Mouse (Mus musculus) c-Kit-positive CD71-positive TER-119-positive erythroid progenitor cells, embryonic 14.5 days (primary cell): ENCODE measurements around the gene Wrb.
"Not testable (repeated sequence)": the region's sequence is repeated elsewhere in the genome, so short reads cannot be mapped to it uniquely, and the experiment has no call there.

ENCODE experiments used
- DNase-seq: peaks from one replicate; pipeline ENCODE4 v3.0.0-alpha.2; 2013; ENCODE audit warnings: low spot score

The Wrb gene

DNA sequence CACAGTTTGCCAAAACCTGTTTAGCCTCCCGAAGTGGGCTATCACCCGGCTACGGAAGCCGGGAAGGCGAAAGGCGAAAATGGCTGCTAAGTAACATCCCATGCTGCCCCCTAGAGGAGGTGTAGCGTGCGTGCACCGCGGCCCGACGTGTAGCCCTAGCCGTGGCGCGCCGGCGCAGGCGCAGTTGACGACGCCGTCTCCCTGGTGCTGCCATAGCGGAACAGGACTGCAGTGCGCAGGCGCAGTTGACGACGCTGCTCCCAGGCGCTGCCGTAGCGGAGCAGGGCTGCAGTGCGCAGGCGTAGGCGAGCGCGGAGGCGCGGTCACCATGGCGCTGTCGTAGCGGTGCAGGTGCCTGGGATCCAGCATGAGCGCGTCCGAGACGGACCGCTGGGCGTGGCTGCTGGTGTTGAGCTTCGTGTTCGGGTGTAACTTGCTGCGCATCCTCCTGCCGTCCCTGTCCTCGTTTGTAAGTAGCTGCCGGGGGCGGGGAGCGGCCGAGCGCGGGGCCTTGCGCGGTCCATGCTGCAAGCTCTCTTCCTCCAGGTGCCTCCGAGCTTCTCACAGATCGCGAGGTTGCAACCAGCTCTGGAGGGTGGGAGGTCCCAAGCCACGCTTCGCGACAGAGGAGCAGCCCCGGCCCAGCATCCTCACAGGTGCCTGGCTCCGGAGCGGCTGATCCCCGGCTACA lies at the start of gene Wrb:
Gene Wrb (plus strand): TSS at position 298 of the 691 bp plus-strand sequence.
- peak; percentile 99 for DNase-seq

DNA sequence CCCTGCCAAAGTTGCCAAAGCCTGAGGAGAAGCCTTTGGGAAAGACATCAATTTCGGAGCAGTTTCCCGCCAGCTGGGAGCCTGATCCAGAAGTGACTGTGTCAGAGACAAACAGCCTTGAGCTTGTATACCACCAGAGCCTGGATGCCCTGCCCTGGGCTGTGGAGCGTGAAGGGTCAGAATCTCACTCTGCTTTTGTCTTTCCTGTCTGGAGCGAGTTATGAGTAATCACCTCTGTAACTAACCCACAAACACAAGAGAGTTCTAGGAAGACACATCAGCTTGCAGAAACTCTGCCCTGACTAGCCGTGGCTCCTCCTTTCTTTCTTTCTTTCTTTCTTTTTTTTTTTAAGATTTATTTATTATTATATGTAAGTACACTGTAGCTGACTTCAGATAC lies 49.2 kb upstream of the Wrb start:
- no peak for DNase-seq

DNA sequence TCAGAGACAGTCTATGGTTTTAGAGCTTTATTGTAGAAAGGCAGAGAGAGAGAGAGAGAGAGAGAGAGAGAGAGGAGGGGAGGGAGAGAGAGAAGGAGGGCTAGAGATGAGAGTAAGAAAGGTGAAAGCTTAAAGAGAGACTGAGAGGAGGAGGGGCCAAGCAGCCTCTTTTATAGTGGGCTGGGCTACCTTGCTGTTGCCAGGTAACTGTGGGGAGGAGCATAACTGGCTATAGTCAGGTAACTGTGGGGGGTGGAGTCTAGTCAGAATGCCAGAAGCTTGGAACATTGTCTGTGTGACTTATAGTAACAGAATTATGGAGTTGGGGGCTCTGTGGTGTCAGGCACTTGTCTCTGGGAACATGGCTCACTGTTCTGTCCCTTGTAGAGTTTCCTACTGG lies 47.4 kb upstream of the Wrb start:
- DNase-seq = not testable (repeated sequence)

DNA sequence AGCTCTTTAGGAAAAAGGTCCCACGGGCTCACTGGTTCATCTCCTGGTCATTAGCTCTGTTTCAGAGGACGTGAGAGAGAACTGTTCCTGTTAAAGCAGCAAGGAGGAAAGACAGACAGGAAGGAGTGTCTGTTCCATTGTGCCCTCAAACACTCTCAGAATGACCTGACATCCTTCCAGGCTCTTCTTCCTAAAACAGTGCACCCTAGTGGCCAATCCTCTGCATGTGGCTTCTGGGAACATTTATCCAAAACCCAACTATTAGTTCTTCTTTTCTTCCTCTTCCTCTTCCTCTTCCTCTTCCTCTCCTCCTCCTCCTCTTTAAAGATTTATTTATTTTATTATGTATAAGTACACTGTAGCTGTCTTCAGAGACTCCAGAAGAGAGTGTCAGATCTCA lies 42.2 kb upstream of the Wrb start:
- DNase-seq = no peak

DNA sequence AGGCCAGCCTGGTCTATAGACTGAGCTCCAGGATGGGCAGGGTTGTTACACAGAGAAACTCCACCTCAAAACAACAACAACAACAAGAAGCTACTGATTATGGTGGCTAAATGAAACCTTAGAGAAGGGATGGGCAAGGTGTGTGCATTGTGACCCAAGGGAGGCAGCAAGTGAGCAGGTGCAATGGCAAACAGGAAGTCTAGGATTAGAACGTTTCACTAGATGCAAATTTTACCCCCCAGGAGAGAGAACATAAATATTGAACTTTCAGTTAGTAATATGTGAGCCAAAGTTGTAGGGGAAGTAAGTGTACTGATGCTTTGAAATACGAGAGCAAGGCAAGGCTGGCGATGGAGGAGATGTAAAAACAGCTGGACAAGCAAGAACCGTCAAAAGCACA lies 35.5 kb upstream of the Wrb start:
- no peak for DNase-seq

DNA sequence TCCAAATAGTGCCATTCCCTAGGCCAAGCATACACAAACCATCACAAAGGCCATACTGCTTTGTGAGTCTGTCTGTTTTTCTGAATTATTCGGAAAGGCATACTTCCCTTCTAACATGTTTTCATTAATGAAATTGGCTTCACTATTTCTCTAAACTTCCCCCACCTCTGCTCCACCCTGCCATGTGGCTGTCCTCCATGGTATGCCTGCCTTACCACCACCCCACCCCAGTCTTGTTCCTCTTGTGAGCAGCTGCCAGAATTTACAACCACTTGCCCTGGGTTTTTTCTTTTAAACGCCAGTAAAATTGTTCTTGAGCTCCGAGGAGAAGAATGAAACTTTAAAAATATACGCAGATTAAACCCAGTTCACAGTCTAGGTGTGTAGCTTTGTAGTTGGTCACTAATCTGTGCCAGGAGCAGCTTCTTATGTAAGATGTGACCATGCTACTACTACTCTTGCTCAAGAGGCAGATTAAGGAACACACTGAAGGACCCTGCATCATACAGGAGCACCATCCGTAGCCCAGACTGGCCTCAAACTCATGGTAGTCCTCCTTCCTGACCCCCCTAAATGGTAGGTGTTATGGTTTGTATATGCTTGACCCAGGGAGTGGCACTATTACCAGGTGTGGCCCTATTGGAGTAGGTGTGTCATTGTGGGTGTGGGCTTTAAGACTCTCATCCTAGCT lies 34.4 kb upstream of the Wrb start:
- DNase-seq = no peak

DNA sequence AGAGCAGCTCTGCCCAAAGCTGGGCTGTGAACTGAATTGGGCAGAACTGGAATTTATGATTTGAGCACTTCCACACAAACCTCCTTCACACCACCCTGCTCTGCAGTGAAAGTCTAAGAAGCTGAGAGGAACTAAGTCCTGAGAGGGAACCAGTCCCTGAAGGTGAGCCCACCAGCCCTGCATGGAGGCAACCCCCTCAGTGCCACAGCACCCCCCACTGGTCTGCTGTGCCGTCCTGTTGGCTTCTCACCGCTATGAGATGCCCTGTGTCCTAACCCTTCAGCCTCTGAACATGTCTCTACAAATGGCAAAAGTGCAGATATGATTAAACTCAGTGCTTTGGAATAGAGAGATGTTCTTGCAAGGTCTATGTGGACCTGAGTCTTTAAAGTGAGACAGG lies 32.4 kb upstream of the Wrb start:
- no peak for DNase-seq

DNA sequence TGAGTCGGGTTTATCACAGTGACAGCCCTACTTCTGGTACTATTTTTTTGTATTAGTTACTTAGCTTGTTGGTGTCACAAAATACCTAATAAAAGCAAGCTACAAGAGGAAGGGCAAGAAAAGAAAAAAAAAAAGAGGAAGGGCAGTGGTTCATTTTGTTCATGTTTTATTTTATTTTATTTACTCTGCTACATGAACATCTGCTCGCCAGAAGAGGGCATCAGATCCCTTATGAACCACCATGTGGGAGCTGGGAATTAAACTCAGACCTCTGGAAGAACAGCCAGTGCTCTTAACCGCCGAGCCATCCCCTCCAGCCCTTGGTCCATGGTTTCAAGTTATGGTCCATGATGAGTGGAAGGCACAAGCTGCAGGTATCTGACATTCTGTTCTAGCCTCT lies 30.5 kb upstream of the Wrb start:
- no peak for DNase-seq

DNA sequence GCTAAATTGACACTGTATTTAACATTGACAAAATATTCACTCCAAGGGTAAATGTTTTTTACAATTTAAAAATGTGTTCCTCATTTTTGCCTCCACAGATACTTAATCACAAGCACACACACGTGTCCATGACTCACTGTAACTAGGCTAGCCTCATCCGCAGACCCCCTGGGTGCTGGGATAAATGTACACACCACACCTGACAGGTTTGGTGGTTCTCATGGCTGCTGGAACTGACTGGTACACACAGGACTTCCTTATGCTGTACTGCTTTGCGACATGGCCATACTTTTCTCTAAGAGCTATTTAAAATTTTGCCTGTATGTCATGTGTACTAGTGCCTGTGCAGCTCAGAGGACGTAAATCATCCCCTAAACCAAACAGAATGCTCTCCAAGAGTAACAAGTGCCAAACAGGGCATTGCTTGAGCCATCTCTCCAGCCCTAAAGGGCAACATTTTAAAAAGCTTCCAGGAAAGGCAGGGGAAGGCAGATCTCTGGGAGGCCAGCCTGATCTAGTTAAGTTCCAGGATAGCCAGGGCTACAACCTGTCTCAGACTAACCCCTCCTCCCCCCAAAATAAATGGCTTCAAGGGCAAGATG lies 25.1 kb upstream of the Wrb start:
- no peak for DNase-seq

DNA sequence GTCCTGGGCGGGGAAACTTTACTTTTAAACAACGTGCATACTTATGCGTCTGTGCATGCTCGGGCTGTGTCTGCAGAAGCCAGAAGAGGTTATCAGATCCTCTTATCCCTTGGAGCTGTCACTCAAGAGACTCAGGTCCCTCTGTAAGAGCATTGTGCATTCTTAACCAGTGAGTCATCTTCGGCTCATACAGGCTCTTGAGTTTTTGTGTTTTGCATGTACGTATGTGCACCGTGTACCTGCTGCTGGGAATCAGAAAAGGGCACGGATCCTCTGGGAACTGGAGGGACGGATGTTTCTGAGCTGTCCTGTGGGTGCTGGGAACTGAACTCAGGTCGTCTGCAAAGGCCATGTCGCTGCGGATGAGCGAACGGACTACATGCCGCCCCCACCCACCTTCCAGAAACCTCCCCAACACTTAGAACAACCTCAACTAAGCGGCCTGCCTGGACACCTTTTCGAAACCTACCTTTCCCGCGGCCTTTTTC lies 18.5 kb upstream of the Wrb start:
- DNase-seq = peak; percentile 46

DNA sequence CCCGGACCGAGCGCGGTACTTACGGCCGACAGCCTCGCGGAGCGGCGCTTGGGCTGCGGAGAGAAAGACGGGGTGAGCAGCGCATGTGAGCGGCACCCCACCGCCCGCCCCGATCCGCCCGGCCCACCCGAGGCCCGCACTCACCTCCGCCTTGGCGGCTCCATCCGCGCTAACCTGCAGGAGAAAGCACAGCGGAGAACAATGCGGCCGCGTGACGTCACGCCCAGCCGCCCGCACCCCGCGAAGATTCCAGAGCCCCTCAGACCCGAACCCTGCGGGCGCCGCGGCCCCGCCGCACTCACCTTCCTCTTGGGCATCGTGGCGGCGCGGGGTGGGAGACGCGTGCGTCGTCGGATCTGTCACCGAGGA lies 17.9 kb upstream of the Wrb start:
- peak; percentile 31 for DNase-seq

DNA sequence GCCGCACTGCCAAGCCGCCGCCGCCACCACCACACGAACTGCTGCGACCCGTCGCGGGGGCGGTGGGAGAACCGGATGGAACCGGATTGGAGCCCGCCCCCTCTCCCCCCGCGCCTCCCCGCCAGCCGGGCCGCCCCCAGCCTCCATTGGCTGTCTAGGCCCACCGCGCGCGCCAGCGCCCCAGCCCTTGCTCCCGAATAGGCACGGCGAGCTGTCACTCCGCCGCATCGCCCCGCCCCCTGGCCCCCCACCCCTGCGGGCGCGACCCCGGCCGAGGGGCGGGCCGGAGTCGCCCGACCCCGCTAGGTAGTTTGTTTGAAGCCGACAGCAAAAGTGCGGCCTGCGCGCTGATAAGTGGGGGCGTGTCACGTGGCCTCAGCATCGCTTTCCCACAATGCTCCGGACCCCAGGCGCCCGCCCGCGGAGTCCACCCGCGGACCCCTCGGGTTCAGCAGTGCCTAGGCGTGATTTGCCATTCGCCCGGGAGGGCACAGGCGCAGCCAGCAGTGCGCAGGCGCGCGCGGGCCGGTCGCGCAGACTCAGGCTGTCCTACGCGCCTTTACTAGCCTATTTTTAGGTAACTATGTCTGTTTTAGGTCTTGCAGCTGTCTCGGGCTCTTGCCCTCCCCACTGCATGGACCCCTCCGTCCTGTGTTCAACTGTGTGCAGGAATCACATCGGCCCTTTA lies 17.4 kb upstream of the Wrb start, which contains the start of gene Hmgn1:
Gene Hmgn1 (minus strand): TSS at position 73 of the 688 bp plus-strand sequence.
- DNase-seq = peak; percentile 77

DNA sequence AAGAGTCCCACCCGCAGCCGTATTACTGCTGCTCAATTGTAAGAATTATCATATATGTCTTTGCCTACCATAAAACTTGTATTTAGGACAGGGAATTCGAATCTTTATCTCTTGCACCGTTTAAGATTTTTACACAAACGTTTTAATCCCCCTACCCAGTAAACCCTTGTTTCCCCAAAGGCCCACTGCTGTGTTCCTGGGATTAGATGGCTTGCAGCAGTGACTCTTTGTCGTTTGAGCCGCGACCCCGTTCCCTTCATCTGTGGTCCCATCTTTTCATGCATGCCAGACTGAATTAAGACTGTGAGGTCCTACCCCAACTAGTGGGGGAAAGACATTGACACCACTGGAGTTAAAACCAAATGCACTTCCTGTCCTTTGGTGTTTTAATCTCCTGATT lies 16.7 kb upstream of the Wrb start:
- DNase-seq = no peak

DNA sequence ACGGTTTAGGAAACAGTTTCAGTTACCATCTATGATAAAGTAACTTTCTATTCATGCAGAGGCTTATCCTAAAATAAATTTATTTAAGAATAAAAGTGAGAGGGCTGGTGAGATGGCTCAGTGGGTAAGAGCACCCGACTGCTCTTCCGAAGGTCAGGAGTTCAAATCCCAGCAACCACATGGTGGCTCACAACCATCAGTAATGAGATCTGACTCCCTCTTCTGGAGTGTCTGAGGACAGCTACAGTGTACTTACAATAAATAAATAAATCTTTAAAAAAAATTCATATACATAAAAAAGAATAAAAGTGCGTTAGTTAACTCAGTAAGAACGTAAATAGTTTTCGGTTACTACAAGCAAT lies 478 bp upstream of the Wrb start:
- DNase-seq = not testable (repeated sequence)

DNA sequence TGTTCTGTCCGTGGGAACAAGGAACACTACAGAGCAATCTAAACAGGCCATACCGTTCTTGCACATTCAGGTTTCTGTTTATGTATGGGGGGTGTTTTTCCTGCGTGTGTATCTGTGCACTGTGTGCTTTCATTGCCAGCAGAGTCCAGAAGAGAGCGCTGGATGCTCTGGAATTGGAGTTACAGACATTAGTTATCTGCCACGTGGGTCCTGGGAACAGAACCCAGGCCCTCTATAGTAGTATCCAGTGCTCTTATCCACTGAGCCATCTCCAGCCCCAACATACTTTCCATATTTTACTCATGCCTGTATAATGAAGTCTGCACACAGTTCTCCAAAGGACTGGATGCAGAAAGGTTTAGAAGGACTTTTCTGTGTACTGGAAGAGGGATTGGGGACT lies 607 bp downstream of the Wrb start:
- no peak for DNase-seq

DNA sequence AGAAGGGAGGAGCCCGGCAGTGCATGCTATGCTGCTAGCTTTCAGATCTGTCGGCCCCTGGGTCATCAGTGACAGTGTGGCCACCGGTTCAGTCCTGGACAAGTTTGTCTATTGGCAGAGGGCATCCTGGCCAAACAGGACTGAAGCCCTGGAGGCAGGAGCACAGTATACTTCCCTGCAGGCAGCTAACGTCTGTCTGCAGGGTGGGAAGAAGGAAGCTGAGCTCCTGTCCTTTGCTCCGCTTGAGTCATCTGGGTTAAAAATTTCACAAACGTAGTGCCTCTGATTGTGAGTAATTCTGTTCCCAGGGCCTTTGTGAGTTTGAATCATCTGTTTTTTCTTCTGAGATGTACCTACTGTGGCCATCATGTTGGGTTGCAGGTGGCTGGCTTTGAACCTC lies 3.6 kb downstream of the Wrb start:
- no peak for DNase-seq

DNA sequence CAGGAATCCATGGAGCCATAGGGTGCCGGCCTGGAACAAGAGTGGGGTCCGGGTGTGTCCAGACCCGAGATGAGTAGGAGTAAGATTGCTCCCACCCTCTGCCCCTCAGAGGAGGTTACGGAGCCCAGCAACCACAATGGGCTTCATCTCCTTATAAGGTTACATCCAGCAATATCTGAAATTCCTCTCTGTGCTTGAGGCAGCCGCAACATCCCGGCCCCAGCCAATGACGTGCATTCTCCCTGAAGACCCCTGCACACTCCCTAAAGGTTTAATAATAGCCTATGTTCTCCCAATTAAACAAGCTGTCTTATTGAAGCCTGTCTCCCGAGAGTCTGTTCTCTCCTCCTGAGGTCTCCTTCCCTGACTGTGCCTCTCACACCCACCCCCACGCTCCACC lies 4.1 kb downstream of the Wrb start:
- no peak for DNase-seq

DNA sequence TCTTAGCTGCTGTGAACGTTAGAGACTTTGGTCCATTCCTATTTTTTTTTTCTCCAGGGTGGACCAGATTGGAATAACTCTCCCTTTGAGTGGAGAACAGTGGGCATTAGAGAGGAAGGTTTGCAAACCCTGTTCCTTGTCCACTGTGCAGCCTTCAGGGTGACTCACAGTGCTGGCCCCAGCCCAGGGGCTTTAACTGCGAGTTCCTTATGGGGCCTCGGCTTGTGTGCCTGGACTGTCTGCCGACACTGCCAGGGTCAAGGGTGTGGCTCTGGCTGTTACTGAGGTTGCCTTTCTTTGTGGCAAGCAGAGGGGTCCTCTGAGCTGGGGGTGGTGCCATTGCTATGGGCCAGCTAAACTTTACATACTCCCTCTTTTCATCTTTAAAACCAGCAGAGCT lies 5.8 kb downstream of the Wrb start:
- no peak for DNase-seq

DNA sequence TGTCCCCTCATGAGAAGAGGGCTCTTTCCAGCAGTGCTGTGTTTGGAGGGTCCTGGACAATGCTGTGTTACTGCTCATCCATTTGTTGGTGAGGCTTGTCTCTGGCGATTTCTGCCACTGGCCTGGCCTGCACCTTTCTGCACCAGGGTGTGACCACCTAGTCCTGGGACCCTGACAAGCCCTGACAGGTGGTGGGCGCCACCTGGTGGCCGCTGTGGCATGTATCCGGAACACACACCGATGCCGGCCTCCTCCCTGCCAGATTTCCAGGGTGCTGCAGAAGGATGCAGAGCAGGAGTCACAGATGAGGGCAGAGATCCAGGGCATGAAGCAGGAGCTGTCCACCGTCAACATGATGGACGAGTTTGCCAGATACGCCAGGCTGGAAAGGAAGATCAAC lies 6.3 kb downstream of the Wrb start:
- no peak for DNase-seq

DNA sequence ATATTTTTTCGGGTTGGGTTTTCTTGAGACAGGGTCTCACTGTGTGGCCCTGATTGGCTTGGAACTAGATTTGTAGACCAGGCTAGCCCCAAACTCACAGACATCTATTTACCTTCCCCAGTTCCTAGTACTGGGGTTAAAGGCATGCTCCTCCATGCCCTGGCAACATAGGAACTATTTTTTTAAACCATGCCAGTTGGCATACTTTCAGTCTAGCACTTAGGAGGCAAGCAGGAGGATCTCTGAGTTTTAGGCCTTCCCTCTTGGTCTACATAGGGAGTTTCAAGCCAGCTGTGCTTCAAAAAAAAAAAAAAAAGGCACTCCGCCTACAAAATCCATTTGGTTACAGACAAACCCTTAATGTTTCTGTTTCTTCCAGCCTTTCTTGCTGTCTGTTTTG lies 9.3 kb downstream of the Wrb start:
- no peak for DNase-seq

DNA sequence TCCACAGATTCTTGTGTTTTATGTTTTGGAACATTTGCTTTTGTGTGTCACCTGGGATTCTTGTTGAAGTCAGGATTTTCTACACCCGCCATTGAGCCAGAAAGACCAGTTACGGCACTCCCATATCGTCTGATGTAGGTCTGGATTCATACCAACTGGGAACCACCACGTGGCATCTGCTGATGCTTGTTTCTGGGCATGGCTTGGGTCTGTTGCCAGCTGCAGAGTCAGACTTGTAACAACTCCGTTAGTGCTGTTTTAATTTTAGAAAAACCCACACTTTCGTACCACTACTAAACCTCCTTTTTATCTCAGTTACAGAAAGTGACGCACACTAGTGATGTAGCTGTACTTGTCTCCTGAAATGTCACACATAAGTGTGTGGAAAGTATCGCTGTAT lies 10.8 kb downstream of the Wrb start:
- DNase-seq = no peak

DNA sequence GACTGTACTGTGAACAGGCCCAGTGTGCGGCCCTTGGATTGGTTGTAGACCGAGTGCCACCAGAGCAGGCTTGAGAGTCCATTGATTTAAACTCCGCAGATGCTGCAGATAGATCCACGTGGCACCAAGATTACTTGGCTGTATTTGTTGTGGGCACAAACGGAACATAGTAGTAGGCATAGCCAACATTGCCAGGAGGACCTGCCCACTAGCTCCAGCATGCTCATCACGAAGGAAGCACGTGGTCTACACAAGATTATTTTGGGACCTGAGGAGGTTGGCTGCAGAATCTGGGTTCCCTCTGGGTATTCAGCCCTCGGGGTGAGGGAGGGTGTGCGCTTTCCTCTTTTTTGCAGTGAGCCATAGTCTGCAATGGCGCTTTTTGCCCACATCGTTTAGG lies 12.0 kb downstream of the Wrb start:
- no peak for DNase-seq

DNA sequence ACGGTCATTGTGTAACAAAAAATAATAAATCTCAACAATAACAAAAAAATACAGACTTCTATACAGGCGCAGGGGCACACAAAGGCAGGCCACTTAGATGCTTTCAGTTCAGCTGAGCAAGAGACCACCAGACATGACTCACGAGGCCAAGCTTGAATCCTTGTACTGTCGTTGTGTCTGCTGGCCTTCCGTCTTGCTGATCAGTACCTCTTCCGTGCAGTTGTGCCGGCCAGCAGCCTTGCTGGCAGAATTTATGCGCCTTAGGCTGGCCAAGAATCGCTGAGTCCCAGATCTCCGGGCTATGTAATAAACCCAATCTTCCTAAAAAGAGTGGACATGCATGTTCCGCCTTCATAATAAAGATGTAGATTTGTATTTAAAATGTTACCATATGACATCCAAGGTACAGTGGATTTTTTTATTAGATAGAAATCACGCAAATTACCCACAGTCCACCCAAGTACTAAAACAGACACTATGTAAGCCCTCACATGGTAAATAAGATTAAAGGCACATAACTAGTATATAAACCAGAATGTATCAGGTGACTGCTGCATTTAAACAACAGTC lies 13.4 kb downstream of the Wrb start:
- DNase-seq = no peak
